Mouse (Mus musculus) layer of hippocampus, adult 8-10 months (tissue): ENCODE data around the gene Arrdc2. TPM values are rescaled to one million over a fixed set of nuclear protein-coding genes. Genes with fewer than 3 reads are reported as not detected.

ENCODE experiments used
- DNase-seq, 2 experiments: peaks; one replicate each; pipeline ENCODE4 v3.0.0; 2022; ENCODE audit warnings: low spot score in 2 of 2
- total RNA-seq, 4 experiments: library from RNA; stranded (reverse); gene quantifications; 2 replicates each; pipeline ENCODE4 v1.2.4; 2022

Arrdc2 gene
- 10 to 100 TPM; 14.8 to 25.8 (median 21.3) TPM for total RNA-seq

GRCm38 (mm10) chr8:70839408-70840351 is at the start of gene Arrdc2:
Gene Arrdc2, minus strand, starts transcription at chr8:70839720.
- DNase-seq = peak; percentile 99 to 100

GRCm38 (mm10) chr8:70887669-70888068 is 48.1 kb upstream of the Arrdc2 start:
- DNase-seq = no peak

GRCm38 (mm10) chr8:70885612-70886011 is 46.1 kb upstream of the Arrdc2 start:
- no peak for DNase-seq

- no peak for DNase-seq
Observed at GRCm38 (mm10) chr8:70884683-70885082, 45.2 kb upstream of the Arrdc2 start.

DNA sequence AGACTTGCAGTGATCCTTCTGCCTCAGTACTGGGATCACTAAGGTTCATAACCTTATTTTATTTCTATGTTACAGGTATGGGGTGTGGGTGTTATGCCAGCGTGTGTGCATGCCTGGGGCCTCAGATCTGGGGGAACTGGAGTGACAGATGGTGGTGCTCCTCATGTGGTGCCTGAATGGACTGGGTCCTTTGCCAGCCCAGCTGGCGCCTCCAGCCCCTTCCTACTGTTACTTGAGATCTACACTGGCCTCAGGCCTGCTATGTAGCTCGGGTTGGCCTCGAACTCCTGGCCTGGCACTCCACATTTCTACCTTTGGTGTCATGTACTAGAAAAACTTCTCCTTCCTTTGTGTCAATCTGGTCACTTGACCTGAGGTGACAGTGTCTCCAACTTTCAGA is 44.7 kb upstream of the Arrdc2 start:
- DNase-seq = no peak

DNA sequence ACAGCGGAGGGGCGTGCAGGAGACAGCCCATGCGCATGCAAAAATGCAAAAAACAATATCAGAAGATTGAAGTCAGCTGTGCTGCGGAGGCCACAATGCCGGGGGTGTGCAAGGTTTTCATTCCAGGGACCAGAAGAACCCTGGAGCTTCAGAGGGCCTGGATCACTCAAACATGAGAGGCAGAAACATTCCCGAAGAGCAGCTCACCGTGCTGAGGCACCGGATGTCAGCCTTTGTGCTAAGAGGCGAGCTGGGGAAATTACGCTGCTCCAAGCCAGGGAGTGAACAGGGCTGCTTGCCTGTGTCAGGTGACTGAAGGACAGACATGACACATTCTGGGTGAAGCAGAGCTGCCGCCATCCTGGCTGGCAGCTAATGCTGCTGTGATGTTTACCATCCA is 41.0 kb upstream of the Arrdc2 start:
- DNase-seq = no peak

DNA sequence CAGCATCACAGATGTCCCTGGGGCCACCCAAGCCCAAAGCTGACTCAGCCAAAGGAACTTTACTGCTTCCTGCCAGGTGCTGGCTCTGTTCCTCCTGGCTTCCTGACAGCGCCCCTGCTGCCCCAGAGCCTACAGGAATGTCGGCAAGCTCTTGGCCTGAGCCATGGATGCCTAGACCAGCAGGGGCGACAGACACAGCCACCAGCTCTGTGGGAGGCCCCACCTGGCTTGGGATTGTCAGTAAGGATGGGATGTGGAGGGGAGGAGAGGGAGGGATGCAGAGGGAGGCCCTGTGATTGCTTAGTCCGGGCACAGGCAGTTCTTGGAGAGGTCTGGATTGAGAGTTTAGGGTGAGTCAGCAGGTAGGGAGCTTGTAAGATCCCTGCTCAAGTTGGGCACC is 40.6 kb upstream of the Arrdc2 start:
- no peak for DNase-seq

DNA sequence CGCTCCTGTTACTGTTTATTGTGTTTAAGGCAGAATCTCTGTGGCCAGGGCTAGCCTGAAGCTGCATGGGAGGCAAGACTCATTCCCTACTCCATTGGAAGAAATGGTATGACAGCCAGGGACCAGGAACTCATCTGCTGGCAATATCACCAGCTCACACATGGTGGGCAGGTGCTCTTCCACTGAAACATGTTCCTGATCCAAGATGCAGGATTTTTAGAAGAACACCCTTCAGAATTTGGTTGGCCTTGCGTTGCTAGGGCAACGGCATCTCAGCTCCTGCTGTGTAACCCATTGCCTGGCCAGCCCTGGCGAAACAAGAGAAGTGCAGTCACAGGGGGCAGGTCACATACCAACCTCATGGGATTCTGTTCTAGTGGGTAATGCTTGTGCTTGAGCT is 40.0 kb upstream of the Arrdc2 start:
- no peak for DNase-seq

DNA sequence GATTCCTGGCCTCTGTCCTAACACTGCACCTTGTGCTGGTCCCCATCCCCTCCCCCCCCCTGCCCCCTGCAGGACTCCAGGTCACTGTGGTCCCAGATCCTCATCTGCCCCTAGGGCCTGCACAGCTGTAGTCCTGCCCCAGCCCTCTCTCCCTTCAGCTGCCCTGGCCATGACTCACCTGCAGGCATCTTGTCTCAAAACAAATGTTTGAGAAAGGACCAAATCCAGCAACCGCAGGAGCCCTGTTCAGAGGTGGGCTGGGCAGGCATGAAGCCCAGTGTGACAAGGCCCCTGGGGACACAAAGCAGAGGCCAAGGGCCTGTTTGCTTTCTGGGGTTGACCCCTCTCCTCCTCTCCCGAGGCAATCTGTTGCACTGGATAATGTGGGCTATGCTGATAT is 38.7 kb upstream of the Arrdc2 start:
- DNase-seq = no peak

GRCm38 (mm10) chr8:70876382-70876781 is 36.9 kb upstream of the Arrdc2 start:
- no peak for DNase-seq

- DNase-seq = no peak
Observed at GRCm38 (mm10) chr8:70874441-70874840, 34.9 kb upstream of the Arrdc2 start.

GRCm38 (mm10) chr8:70873364-70873985 is 34.0 kb upstream of the Arrdc2 start, which contains the start of gene Ccdc124:
Gene Ccdc124, minus strand, starts transcription at chr8:70873935.
- peak; percentile 95 to 96 for DNase-seq

DNA sequence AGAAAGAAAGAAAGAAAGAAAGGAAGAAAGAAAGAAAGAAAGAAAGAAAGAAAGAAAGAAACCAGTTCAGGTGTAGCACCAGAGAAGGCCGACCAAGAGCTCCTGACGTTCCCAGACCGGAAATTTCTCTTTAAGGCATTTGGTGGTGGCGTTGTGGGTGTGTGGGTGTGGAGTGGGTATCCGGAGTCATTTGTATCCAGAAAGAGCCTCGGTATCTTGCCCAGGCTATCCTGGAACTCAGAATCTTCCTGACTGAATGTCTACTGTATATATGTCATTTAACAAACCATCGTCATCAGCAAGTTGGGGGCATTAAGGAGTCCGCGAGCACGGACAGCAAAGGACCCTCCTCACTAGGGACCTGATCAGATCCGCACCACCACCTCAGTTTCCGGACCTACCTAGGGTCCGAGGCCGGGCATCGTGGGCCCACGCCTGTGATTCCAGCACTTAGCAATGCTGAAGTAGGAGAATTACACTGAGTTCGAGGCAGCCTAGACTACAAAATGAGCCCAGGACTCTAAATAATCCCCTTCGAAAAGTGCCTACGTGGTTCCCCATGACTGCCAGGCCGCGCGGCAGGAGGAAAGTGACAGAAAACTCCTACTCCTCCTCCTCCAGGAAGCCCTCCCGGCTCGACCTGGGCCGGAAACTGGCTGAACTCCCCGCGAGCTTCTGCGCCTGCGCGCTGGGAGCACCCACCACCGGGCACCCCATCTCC is 33.3 kb upstream of the Arrdc2 start:
- DNase-seq = no peak

- no peak for DNase-seq
Observed at GRCm38 (mm10) chr8:70871195-70871807, 31.8 kb upstream of the Arrdc2 start.

DNA sequence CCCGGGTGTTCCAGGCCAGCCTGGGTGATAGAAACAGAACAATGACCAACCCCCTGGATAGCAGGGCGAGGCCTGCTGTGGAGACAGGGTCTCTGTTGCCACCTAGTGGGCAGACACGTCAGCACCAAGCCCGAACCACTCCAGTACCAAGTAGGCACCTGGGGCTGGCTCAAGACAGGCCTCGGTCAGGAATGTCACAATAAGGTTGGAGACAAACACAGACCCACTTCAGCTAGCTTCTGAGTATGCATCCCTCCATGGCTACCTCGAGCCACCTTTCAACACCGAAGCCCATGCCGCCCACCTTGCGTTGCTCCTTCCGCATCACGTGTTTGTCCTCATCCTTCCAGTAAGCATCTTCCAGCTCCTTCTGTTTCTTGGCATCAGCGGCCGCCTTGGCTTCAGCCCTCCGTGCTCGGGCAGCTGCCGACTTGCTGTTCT is 30.1 kb upstream of the Arrdc2 start:
- peak; percentile 66 to 79 for DNase-seq

DNA sequence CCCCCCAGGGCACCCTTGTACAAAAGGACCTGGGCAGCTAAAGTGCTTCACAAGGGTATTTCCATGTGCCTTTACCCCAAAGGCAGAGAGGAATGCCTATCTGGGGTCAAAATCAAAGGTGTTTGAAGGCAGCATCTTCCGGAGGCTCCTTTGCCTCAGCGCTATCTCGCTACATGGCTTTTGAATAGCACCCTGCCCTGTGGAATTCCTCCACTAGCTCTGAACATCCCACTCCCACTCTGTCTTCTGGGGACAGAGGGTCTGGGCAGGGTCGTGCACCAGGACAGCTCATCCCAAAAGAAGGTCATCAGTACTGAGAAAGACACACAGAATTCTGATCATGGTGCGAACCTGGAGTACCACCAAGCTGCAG is 29.7 kb upstream of the Arrdc2 start:
- no peak for DNase-seq

DNA sequence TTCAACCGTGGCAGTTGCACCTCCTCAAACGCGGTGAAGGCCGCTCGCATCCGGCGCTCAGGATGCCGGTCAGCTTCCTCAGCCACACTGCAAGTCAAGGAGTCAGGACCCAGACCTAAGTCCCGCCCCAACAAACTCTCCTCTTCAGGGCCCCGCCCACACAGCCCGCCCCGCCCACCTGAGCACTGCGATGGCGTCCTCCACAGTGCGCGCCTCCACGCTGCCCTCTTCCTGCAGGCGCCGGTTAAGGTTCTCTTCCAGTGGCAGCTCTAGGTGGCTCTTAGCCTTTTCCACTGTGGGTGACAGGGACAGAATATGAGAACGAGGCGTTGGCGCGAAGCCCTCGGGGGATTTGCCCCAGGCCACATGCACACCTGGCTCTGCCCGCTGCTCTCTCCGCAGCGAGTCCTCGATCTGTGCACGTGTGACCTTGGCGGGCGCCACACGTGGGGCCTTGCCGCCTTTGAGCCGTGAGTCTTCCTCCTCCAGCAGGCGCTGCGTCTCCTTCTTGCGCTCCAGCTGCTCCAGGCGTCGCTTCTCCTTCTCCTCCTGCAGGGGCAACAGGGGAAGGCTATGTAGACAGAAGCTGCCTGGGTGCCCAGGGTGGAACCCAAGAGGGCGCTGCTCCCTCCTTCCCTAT is 29.2 kb upstream of the Arrdc2 start:
- no peak for DNase-seq

DNA sequence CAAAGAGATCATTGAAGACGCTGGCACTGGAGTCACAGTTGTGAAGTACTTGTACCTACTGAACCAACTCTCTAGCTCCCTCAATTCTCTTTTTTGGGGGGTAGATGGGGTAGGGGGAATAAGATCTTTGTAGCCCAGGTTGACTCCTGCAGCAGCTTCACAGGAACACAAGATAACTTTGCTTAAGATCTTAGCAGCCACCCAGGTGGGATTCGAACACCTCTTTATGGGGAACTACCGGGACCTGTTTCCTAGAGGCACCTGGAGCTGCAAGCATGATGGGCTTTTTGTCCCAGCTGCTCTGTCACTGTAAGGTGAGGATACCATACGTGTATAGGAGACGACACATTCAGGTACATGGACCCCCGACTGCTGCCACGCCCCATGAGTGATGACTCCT is 27.0 kb upstream of the Arrdc2 start:
- no peak for DNase-seq

- no peak for DNase-seq
Observed at GRCm38 (mm10) chr8:70866001-70866520, 26.5 kb upstream of the Arrdc2 start.

GRCm38 (mm10) chr8:70865350-70866000 is 26.0 kb upstream of the Arrdc2 start:
- DNase-seq = peak; percentile 99
